Mouse (Mus musculus) regulatory T cell (primary cell): ENCODE data around the gene Ermap.

Source experiments
- in situ Hi-C: fragments of 300-600 bp; cut with MboI, MseI; formaldehyde crosslinking; loops from one replicate; pipeline ENCODE4 v1.15.1; 2025; ENCODE audit warnings: high pct_unique_total_duplicates

Ermap gene

DNA sequence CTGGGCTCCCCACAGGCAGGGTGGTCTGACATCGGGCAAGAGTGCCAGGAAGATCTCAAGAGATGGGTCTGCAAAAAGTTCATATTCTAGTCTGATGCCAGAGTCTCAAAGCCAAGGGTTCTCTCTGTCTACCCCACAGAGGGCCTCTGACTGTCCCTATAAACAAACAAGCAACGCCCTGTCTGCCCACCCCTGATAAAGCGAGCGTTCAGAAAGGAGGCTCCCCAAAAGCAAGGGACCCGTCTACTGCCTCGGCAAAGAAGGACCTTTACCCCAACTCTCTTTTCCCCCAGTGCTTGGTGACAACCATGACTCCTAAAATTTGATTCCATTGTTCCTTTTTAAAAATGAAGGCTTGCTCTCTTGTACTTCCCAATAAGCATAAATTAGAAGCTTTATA lies at the start of gene Ermap:
Ermap (minus strand) TSS at position 148 of the 400 bp plus-strand sequence.
- in situ Hi-C loops: no loop called here

- in situ Hi-C loops: no loop called here
These were observed 49.4 kb upstream of the Ermap start for GRCm38 (mm10) chr4:119239181-119239682.

- in situ Hi-C loops: no loop called here
These were observed 48.9 kb upstream of the Ermap start for GRCm38 (mm10) chr4:119238661-119239060.

GRCm38 (mm10) chr4:119234348-119234747 lies 44.5 kb upstream of the Ermap start:
- in situ Hi-C loops: no loop called here

DNA sequence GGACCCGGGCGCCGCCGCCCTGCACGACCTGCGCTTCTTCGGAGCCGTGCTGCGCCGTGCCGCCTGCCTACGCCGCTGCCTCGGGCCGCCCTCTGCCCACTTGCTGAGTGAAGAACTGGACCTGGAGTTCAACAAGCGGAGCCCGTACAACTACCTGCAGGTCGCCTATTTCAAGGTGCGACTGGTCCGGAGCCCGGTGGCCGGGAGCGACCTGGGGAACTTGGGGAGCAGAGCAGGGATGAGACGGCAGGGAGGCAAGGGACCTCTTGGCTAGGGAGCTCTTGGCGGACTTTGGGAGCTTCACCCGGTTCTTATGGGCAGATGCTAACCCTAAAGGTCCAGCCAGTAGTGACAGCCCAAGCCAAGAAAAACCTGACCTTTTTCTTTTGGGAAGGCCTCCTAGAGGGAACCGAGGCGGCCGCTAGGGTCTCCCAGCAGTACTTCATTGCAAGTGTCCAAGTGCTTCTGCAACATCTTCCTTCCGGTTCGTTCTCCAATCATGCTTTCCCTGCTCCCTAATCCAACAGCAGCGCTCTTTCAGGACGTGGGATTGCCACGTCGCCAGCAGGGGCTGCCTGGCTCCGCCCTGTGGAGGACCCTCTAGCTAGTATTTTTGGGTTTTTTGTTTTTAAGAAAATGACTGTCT lies 43.6 kb upstream of the Ermap start:
- in situ Hi-C loops: no loop called here

GRCm38 (mm10) chr4:119232410-119233255 lies 42.8 kb upstream of the Ermap start, which contains the start of the genes AU022252 and P3h1:
AU022252 (minus strand) TSS chr4:119232712.
P3h1 (plus strand) TSS chr4:119232915.
- in situ Hi-C loops: no loop called here

- in situ Hi-C loops: no loop called here
These were observed 36.9 kb upstream of the Ermap start for GRCm38 (mm10) chr4:119226751-119227150.

DNA sequence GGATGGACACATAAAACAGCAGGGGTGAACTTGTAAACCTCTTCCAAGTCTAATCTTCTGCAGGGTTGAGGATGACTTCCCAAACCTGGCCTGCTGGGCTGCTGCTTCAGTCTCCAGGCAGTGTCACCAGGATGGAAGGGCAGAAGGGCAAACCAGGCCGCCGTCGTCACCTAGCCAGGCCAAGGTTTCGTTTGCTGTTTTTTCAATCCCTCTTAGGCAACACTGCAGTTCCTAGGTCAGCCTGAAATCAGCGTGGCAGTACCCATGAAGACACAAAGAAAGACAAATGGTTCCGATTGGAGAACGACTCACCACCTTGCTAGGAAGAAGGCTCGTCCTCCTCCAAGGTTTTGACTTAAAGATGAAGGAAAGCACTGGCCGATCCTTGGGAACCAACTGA lies 35.9 kb upstream of the Ermap start:
- in situ Hi-C loops: no loop called here

DNA sequence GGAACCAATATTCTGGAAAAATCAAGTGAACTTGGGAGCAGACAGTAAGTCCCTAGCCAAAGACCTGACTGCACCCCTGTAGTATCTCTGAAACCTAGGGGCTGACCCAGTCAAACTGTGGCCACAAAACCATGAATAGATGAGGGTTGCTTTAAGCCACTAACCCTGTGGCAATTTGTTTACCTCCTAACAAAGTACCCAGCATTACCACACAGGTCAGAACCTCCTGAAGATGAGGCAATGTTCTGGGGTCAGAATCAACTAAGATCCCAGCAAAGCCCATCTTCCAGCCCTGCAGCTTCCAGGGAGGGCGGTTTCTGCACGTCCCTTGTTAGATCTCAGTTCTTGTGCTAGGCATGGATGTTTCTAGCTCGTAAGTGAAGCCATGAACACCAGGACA lies 34.7 kb upstream of the Ermap start:
- in situ Hi-C loops: no loop called here

DNA sequence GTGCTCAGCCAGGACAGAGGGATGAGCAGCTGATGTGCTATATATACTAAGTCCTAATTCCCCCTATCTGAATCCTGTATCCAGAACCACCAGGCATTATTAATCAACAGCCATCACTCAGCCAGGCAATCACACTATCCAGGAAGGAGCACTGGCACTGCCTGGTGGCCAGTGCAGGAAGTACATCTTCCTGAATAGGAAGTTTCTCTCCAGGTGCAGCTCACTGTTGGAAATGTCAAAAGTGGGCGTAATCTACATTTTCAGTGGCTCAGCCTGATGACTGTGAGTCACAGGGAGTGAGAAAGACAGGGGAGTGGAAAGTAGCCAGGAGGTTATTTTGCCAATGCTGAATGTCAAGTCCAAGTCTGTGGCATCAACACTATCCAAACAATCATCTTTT lies 33.9 kb upstream of the Ermap start:
- in situ Hi-C loops: no loop called here

DNA sequence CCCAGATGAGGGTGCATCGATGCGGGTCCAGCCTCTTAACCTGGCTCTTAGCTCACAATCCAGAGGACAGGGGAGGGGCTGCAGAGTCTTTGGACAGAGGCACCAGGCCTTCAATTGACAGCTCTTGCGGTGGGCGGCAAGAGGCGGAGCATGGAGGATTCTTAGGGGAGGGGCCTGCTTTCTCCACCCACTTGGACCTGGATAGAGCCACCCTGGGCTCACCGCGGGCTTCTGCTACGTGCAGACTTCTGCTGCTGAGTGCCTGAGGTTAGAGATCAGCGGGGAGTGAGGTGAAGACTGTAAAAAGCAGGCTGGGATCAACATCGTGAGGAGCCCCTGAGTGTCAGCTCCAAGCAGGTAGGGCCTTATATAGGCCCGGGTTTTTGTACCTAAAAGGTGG lies 28.4 kb upstream of the Ermap start, which contains the start of gene Tmem269:
Tmem269 (minus strand) TSS at position 49 of the 400 bp plus-strand sequence.
- in situ Hi-C loops: no loop called here

DNA sequence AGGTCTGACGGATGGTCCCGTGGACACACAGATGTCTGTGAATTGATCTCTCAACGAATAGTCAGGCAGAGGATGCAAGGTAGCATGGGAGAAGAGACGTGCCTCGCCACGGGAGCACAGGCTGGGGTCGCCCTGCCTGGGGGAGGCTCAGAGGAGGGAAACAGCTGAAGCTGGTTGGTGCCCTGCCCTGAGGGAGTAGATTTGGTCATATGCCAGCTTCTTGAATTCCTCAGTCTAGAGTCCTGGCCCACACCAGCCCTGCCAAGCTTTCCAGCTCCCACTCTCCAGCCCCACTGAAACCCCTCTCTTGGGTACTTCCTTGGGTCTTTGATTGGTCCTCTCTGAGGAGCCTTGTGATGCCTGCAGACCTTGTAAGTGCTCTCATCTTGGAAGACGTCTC lies 26.9 kb upstream of the Ermap start:
- in situ Hi-C loops: no loop called here

DNA sequence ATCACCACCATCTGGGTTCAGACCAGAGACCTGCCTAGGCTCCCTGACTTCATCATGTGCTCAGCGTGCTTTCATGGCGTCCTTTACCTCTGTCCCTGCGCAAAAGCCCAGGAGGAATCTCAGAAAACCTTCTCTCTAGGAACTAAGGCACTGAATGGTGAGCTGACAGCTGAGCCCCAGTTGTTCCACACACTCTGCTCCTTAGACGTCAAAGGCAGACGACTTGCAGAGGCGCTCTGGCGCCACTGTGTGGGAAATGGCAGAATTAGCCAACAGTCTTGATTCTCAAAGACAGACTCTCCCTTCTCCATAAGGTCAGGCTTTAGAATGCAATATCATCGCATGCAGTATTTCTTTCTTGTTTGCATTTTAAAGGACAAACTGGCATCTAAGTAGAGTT lies 14.9 kb upstream of the Ermap start:
- in situ Hi-C loops: no loop called here

GRCm38 (mm10) chr4:119198105-119198504 lies 8.3 kb upstream of the Ermap start:
- in situ Hi-C loops: no loop called here

DNA sequence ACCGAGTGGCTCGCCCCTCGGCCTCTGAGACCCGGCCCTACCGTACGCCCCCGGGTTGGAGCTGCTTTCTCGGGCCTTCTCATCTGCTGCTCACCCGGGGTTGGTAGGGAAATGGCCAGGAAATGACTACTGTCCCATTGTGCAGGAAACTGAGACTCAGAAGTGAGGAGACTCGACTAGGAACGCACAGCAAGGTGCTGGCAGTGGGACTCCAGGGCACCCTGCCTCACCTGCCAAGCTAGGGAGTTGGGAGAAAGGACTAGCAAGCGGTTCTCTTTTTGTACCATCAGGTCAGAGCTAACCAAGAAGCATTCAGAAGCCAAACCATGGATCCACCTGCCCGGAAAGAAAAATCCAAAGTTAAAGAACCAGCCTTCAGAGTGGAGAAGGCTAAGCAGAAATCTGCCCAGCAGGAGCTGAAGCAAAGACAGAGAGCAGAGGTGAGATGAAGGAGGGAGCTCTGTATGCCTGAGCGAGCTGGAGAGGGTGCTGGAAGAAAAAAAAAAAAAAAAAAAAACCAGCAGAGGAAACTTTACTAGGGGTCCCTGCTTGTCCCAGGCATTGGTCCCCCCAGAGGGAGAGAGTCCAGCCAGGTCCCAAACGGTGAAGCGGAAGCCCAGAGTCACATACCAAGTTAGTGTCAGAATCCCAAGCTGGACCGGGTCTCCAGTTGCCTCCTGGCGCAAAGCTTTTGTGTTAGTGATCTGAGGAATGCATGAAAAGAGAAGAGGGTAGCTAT lies 5.9 kb upstream of the Ermap start:
- in situ Hi-C loops: no loop called here

DNA sequence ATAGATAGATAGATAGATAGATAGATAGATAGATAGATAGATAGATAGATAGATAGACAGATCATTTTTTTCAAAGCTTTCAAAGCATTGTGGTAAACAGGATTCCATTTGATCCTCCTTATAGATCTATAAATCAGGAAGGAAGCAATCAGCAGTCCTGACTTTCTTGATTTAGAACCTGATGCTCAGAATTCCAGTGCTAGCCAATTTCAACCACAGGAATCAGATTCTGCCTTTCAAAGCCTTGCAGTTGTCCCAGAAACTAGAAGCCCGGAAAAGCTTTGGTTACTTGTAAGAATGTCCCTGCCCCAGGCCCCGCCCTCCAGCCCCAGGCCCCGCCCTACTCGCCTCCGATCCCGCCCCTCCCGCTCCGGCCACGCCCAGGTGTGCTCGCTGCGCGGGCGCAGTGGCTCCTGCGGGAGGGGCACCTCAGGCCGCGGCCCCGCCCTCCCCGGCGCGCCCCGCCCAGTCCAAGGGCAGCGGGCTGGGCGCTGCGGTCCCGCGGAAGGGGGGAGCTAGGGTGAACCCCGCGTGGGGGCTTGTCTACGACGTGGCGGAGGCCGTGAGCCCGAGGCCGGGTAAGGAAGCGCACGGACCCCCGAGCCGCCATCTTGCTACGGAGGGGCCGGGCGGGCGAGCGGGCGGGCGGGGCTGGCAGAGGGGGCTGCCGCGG lies 5.2 kb upstream of the Ermap start, which contains the start of gene Svbp:
Svbp (plus strand) TSS at position 398 of the 673 bp plus-strand sequence.
- in situ Hi-C loops: no loop called here

DNA sequence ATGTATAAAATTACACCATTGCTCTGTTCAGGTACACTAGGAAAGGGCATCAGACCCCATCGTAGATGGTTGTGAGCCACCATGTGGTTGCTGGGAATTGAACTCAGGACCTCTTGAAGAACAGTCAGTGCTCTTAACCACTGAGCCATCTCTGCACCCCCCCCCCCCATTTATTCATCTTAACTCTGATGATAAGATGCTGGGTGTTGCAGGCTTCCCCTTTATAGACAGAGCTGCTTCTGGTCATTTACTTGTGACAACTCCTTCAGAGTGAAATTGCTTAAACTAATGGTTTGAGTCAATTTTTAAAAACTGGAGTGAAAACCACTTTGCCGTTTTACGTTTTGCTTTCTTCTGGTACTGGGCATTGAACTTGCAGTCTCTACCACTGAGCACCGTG lies 2.9 kb upstream of the Ermap start:
- in situ Hi-C loops: no loop called here

DNA sequence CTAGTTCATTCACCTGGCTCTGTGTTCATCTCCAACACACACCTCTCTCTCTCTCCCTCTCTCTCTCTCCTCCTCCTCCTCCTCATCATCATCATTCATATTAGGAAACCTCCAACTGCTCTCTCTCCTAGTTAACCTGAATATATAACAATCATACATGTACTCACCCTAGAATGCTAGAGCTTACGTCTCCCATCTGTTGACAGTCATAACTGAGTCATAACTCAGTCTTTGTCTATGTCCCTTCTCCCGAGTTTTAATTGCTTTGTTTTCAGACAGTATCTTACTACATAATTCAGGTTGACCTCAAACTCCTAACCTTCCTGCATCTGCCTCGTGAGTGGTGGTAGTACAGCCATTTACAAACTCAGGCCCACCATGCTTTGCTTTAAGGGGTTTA lies 1.5 kb upstream of the Ermap start:
- in situ Hi-C loops: no loop called here

DNA sequence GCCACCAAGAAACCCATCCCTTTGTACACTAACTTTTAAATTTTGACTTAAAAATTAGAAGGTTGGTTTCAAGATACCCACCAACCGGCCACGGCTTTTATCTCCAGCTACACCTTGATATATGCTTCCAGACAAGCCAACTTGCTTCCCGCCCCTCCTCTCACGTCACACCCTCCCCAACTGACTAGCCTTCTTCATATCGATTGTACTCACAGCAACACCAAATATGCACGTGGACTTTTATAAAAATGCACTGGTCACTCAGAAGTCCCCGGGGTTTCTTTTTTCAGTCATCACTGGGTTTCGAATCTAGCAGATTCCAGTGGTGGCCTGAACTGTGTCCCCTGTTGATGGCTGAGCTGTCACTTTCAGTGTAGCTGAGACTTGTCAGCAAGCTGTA lies 807 bp upstream of the Ermap start:
- in situ Hi-C loops: no loop called here

DNA sequence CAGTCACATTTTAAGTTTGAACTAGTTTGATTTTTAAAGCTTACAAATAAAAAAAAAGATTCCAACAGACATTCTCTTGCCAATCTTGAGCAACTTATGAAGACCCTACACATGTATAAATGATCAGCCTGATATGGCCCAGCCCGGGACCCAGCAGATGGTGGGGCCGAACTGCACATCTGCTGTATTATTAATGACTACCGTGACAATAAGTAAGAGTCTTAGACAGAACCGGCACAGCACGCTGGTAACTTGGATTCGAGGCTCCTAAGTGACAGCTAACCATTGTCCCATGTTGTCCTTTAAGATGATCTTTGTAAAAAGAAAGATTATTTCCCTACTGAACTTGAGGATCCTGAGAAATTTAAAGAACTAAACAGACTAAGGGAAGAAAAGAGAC lies 419 bp downstream of the Ermap start:
- in situ Hi-C loops: no loop called here

DNA sequence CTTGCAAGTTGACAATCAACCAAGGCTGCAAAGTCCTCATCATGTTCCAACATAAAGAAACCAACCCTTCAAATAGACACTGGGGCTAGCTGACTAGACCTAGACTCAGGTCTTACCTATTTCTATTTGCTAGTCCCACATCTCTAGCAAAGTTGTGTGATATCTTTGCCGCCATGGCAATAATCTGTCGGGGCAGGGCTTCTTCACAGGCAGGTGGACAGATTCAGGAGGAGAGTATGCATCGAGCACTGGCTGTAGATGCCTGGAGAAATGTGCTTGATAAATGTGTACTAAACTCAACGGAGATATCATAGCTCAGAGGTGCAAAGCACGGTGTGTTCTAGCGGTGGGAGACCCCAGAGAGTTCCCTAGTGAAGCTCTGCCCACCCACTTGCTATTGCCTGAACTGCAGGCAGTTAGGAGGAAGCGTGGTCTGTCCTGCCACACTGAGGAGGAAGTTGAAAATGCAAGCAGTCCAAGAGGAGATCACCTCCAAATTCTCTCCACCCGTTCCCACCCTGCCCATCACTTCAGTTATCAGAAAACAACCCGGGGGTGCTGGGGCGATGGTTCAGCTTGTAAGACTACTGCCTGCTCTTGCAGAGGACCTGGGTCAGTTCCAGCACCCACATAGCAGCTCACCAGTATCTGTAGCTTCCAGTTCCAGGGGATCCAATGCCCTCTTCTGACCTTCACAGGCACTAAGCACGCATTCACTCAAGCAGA lies 1.6 kb downstream of the Ermap start:
- in situ Hi-C loops: no loop called here
